Mouse (Mus musculus): ENCODE data around the gene Pxylp1. TPM values are rescaled to one million over a fixed set of nuclear protein-coding genes. Genes with fewer than 3 reads are reported as not detected.

Gene Pxylp1
- polyA plus RNA-seq, 1 experiment from 2014 or later = 22.7 TPM

GRCm38 (mm10) chr9:96923577-96924316 lies 31.3 kb upstream of the Pxylp1 start:
- 60% methylated on average over 17 of the region's 17 CpGs for WGBS
- Histone ChIP-seq H3K27me3 (replicated peaks; ENCODE audit: control insufficient read depth, insufficient read depth, low read length) (no peaks in the 10 kb centered on the region), H3K9me3 (ENCODE audit: control insufficient read depth) (0 out of 2 replicates have a peak, but pooled peaks cover 4% of the 10 kb centered on the region), H3K4me2 (replicated peaks; ENCODE audit: low read depth) (no peak overlapping the region), H3K36me3 (ENCODE audit: control insufficient read depth, insufficient read depth) (no peaks in the 10 kb centered on the region), H3K4me3 (ENCODE audit: low read depth, low read length) (no peak overlapping the region), H3K27ac (ENCODE audit: low read depth, low read length) (no peak overlapping the region), H3K9ac (ENCODE audit: low read depth, low read length) (no peak overlapping the region), H3K4me1 (replicated peaks; ENCODE audit: control insufficient read depth, insufficient read depth, low read length) (no peaks in the 10 kb centered on the region)
- ATAC-seq = no peak
- TF ChIP-seq CTCF (IDR thresholded peaks at IDR 0.05; ENCODE audit: low read depth) = no peak

- Histone ChIP-seq H3K4me1 (replicated peaks; ENCODE audit: control insufficient read depth, insufficient read depth, low read length) (no peaks in the 10 kb centered on the region), H3K27me3 (replicated peaks; ENCODE audit: control insufficient read depth, insufficient read depth, low read length) (no peaks in the 10 kb centered on the region), H3K4me3 (ENCODE audit: low read depth, low read length) (no peak overlapping the region), H3K9me3 (ENCODE audit: control insufficient read depth) (0 out of 2 replicates have a peak, but pooled peaks cover 4% of the 10 kb centered on the region), H3K4me2 (replicated peaks; ENCODE audit: low read depth) (no peak overlapping the region), H3K27ac (ENCODE audit: low read depth, low read length) (no peak overlapping the region), H3K36me3 (ENCODE audit: control insufficient read depth, insufficient read depth) (no peaks in the 10 kb centered on the region), H3K9ac (ENCODE audit: low read depth, low read length) (no peak overlapping the region)
- no peak for ATAC-seq
- TF ChIP-seq CTCF (IDR thresholded peaks at IDR 0.05; ENCODE audit: low read depth) = no peak
- WGBS = 77% methylated on average over 6 of the region's 6 CpGs
Observed at GRCm38 (mm10) chr9:96923119-96923518, 30.6 kb upstream of the Pxylp1 start.

- ATAC-seq = peak; percentile 77
- TF ChIP-seq CTCF (IDR thresholded peaks at IDR 0.05; ENCODE audit: low read depth) = peak; percentile 100
- 38% methylated on average over 27 of the region's 27 CpGs for WGBS
- H3K27me3 ChIP-seq (replicated peaks; ENCODE audit: control insufficient read depth, insufficient read depth, low read length) = no peaks in the 10 kb centered on the region
- no peak overlapping the region for H3K9ac ChIP-seq (ENCODE audit: low read depth, low read length)
- 0 out of 2 replicates have a peak, but pooled peaks cover 4% of the 10 kb centered on the region for H3K9me3 ChIP-seq (ENCODE audit: control insufficient read depth)
- H3K36me3 ChIP-seq (ENCODE audit: control insufficient read depth, insufficient read depth) = no peaks in the 10 kb centered on the region
- H3K27ac ChIP-seq (ENCODE audit: low read depth, low read length) = no peak overlapping the region
- no peak overlapping the region for H3K4me3 ChIP-seq (ENCODE audit: low read depth, low read length)
- no peaks in the 10 kb centered on the region for H3K4me1 ChIP-seq (replicated peaks; ENCODE audit: control insufficient read depth, insufficient read depth, low read length)
- no peak overlapping the region for H3K4me2 ChIP-seq (replicated peaks; ENCODE audit: low read depth)
Observed at GRCm38 (mm10) chr9:96916620-96917538, 24.4 kb upstream of the Pxylp1 start.

GRCm38 (mm10) chr9:96916076-96916475 lies 23.6 kb upstream of the Pxylp1 start:
- WGBS = 36% methylated on average over 7 of the region's 7 CpGs
- 0 out of 2 replicates have a peak, but pooled peaks have one; percentile 32 for ATAC-seq
- no peak for TF ChIP-seq CTCF (IDR thresholded peaks at IDR 0.05; ENCODE audit: low read depth)
- Histone ChIP-seq H3K27ac (ENCODE audit: low read depth, low read length) (no peak overlapping the region), H3K9ac (ENCODE audit: low read depth, low read length) (no peak overlapping the region), H3K36me3 (ENCODE audit: control insufficient read depth, insufficient read depth) (no peaks in the 10 kb centered on the region), H3K4me2 (replicated peaks; ENCODE audit: low read depth) (no peak overlapping the region), H3K9me3 (ENCODE audit: control insufficient read depth) (0 out of 2 replicates have a peak, but pooled peaks cover 4% of the 10 kb centered on the region), H3K4me3 (ENCODE audit: low read depth, low read length) (no peak overlapping the region), H3K27me3 (replicated peaks; ENCODE audit: control insufficient read depth, insufficient read depth, low read length) (no peaks in the 10 kb centered on the region), H3K4me1 (replicated peaks; ENCODE audit: control insufficient read depth, insufficient read depth, low read length) (no peaks in the 10 kb centered on the region)

- H3K4me3 ChIP-seq (ENCODE audit: low read depth, low read length) = no peak overlapping the region
- no peaks in the 10 kb centered on the region for H3K27me3 ChIP-seq (replicated peaks; ENCODE audit: control insufficient read depth, insufficient read depth, low read length)
- no peak for ATAC-seq
- no peak overlapping the region for H3K4me2 ChIP-seq (replicated peaks; ENCODE audit: low read depth)
- WGBS = 75% methylated on average over 6 of the region's 6 CpGs
- H3K9me3 ChIP-seq (ENCODE audit: control insufficient read depth) = 0 out of 2 replicates have a peak, but pooled peaks cover 4% of the 10 kb centered on the region
- 0 out of 2 replicates have a peak, but pooled peaks cover under 1% of the 10 kb centered on the region for H3K4me1 ChIP-seq (replicated peaks; ENCODE audit: control insufficient read depth, insufficient read depth, low read length)
- no peak overlapping the region for H3K9ac ChIP-seq (ENCODE audit: low read depth, low read length)
- no peaks in the 10 kb centered on the region for H3K36me3 ChIP-seq (ENCODE audit: control insufficient read depth, insufficient read depth)
- no peak overlapping the region for H3K27ac ChIP-seq (ENCODE audit: low read depth, low read length)
- no peak for TF ChIP-seq CTCF (IDR thresholded peaks at IDR 0.05; ENCODE audit: low read depth)
Observed at GRCm38 (mm10) chr9:96914851-96915250, 22.4 kb upstream of the Pxylp1 start.

GRCm38 (mm10) chr9:96914005-96914404 lies 21.5 kb upstream of the Pxylp1 start:
- Histone ChIP-seq H3K27ac (ENCODE audit: low read depth, low read length) (no peak overlapping the region), H3K27me3 (replicated peaks; ENCODE audit: control insufficient read depth, insufficient read depth, low read length) (no peaks in the 10 kb centered on the region), H3K4me3 (ENCODE audit: low read depth, low read length) (no peak overlapping the region), H3K4me1 (replicated peaks; ENCODE audit: control insufficient read depth, insufficient read depth, low read length) (0 out of 2 replicates have a peak, but pooled peaks cover 2% of the 10 kb centered on the region), H3K36me3 (ENCODE audit: control insufficient read depth, insufficient read depth) (no peaks in the 10 kb centered on the region), H3K9me3 (ENCODE audit: control insufficient read depth) (no peaks in the 10 kb centered on the region), H3K9ac (ENCODE audit: low read depth, low read length) (no peak overlapping the region), H3K4me2 (replicated peaks; ENCODE audit: low read depth) (no peak overlapping the region)
- peak; percentile 26; the same call in 1 of the 2 replicates for TF ChIP-seq CTCF (IDR thresholded peaks at IDR 0.05; ENCODE audit: low read depth)
- WGBS = 91% methylated on average over 3 of the region's 3 CpGs
- ATAC-seq = no peak

Data from intestine, postnatal 0 days (tissue).